Mouse (Mus musculus): ENCODE measurements around the gene Nsun6. TPM values are rescaled to one million over a fixed set of nuclear protein-coding genes. Genes with fewer than 3 reads are reported as not detected.

Gene Nsun6
- polyA plus RNA-seq (2014; fragmentation: Illumina TruSeq; extraction: RNeasy Lipid Tissue Mini Kit (QIAGEN cat#74804); ENCODE audit: low read depth, low replicate concordance), result 4.1 TPM

GRCm38 (mm10) chr2:15054945-15055637 is at the start of gene Nsun6:
TSS of gene Nsun6 (minus strand) at chr2:15055069.

GRCm38 (mm10) chr2:15049117-15049873 is 5.6 kb downstream of the Nsun6 start, which contains the start of gene Arl5b:
TSS of gene Arl5b (plus strand) at chr2:15049395.

Other genes with a start within 250 kb of the Nsun6 start
- 54.1 TPM for gene Arl5b, start 5.7 kb downstream of the Nsun6 start, polyA plus RNA-seq (2014; fragmentation: Illumina TruSeq; extraction: RNeasy Lipid Tissue Mini Kit (QIAGEN cat#74804); ENCODE audit: low read depth, low replicate concordance)